Comparison of ENCODE assay signal across 8 mouse cellular contexts in genomic region chr7:19362276-19362675, GRCm38 (mm10). TPM values are rescaled to one million over a fixed set of nuclear protein-coding genes. Genes with fewer than 3 reads are reported as not detected.
DNase-seq lines count a peak whose midpoint lies in the region; ATAC-seq and TF ChIP-seq lines count a peak whose summit lies in the region.

No protein-coding gene starts in this region.

- H3K4me3 ChIP-seq in liver, adult 2 months (ENCODE audit: insufficient read depth, low read depth, low read length): no peak overlapping the region
- no peak overlapping the region for H3K4me3 ChIP-seq in liver, postnatal 0 days (ENCODE audit: low read depth, low read length)
- peak overlapping the region; percentile 72 for H3K4me3 ChIP-seq in embryonic fibroblast, embryonic 13.5 days (ENCODE audit: insufficient read depth, low read length)
- no peak overlapping the region for H3K4me3 ChIP-seq in hindbrain, postnatal 0 days (ENCODE audit: low read length)
- no peak overlapping the region for H3K4me3 ChIP-seq in neural tube, embryonic 14.5 days (ENCODE audit: low read depth, low read length)

- TF ChIP-seq EP300 in liver, postnatal 0 days (IDR thresholded peaks at IDR 0.05; ENCODE audit: low read depth): no peak

- H3K36me3 ChIP-seq in liver, adult 2 months (ENCODE audit: control insufficient read depth, insufficient read depth, low read length): no peaks in the 10 kb centered on the region
- H3K36me3 ChIP-seq in liver, postnatal 0 days (replicated peaks; ENCODE audit: insufficient read depth, low read length): peaks cover 4% of the 10 kb centered on the region; the same call in 1 of the 2 replicates
- H3K36me3 ChIP-seq in hindbrain, postnatal 0 days (ENCODE audit: insufficient read depth, low read length): peaks cover 3% of the 10 kb centered on the region
- peaks cover 2% of the 10 kb centered on the region; the same call in 1 of the 2 replicates for H3K36me3 ChIP-seq in neural tube, embryonic 14.5 days (ENCODE audit: control insufficient read depth, insufficient read depth, low read length)

- no peak overlapping the region for H3K4me2 ChIP-seq in liver, postnatal 0 days (ENCODE audit: low read depth, low read length)
- peak overlapping the region; percentile 85; the same call in 1 of the 2 replicates for H3K4me2 ChIP-seq in hindbrain, postnatal 0 days (ENCODE audit: low read depth, low read length)
- H3K4me2 ChIP-seq in neural tube, embryonic 14.5 days (ENCODE audit: low read depth, low read length): no peak overlapping the region

- no peak for TF ChIP-seq POLR2A in liver, adult 2 months (IDR thresholded peaks at IDR 0.05; ENCODE audit: extremely low read depth, insufficient read depth, low read length)
- no peak for TF ChIP-seq POLR2A in embryonic fibroblast, embryonic 13.5 days (IDR thresholded peaks at IDR 0.05; ENCODE audit: low read depth, low read length)

- H3K79me2 ChIP-seq in liver, adult 2 months (ENCODE audit: control insufficient read depth, insufficient read depth, low read length): no peaks in the 10 kb centered on the region

- no peaks in the 10 kb centered on the region for H3K27me3 ChIP-seq in liver, adult 2 months (ENCODE audit: control insufficient read depth, insufficient read depth, low read length)
- H3K27me3 ChIP-seq in liver, postnatal 0 days (ENCODE audit: insufficient read depth, low read length): no peaks in the 10 kb centered on the region
- no peaks in the 10 kb centered on the region for H3K27me3 ChIP-seq in hindbrain, postnatal 0 days (ENCODE audit: insufficient read depth, low read length)
- H3K27me3 ChIP-seq in neural tube, embryonic 14.5 days (ENCODE audit: control insufficient read depth, insufficient read depth, low read length): no peaks in the 10 kb centered on the region

- no peak overlapping the region for H3K9ac ChIP-seq in liver, adult 2 months (ENCODE audit: low read depth, low read length)
- no peak overlapping the region for H3K9ac ChIP-seq in liver, postnatal 0 days (replicated peaks)
- H3K9ac ChIP-seq in hindbrain, postnatal 0 days (replicated peaks; ENCODE audit: low read length): no peak overlapping the region
- H3K9ac ChIP-seq in neural tube, embryonic 14.5 days (replicated peaks; ENCODE audit: low read depth, low read length): 0 out of 2 replicates have a peak overlapping the region, but pooled peaks have one; percentile 11

- ATAC-seq in liver, postnatal 0 days: no peak
- ATAC-seq in hindbrain, postnatal 0 days: no peak
- ATAC-seq in neural tube, embryonic 14.5 days (ENCODE audit: low read depth): no peak

- WGBS in liver, adult 2 months: 48% methylated on average over 4 of the region's 4 CpGs
- WGBS in liver, postnatal 0 days (ENCODE audit: insufficient replicate concordance): 60% methylated on average over 4 of the region's 4 CpGs
- 43% methylated on average over 4 of the region's 4 CpGs for WGBS in hindbrain, postnatal 0 days
- 51% methylated on average over 4 of the region's 4 CpGs for WGBS in neural tube, embryonic 14.5 days

- no peaks in the 10 kb centered on the region for H3K9me3 ChIP-seq in liver, postnatal 0 days (ENCODE audit: low read length)
- no peaks in the 10 kb centered on the region for H3K9me3 ChIP-seq in hindbrain, postnatal 0 days (ENCODE audit: low read length)
- no peaks in the 10 kb centered on the region for H3K9me3 ChIP-seq in neural tube, embryonic 14.5 days (ENCODE audit: control insufficient read depth, low read length)

- no peak for TF ChIP-seq CTCF in liver, adult 2 months (IDR thresholded peaks at IDR 0.05; ENCODE audit: low read depth, low read length)
- TF ChIP-seq CTCF in liver, postnatal 0 days (IDR thresholded peaks at IDR 0.05; ENCODE audit: low read depth): no peak
- no peak for TF ChIP-seq CTCF in embryonic fibroblast, embryonic 13.5 days (IDR thresholded peaks at IDR 0.05; ENCODE audit: borderline replicate concordance, insufficient read depth, low read length)
- TF ChIP-seq CTCF in hindbrain, postnatal 0 days (IDR thresholded peaks at IDR 0.05; ENCODE audit: low read depth): no peak

- H3K4me1 ChIP-seq in liver, adult 2 months (ENCODE audit: control insufficient read depth, insufficient read depth, low read length): peaks cover 4% of the 10 kb centered on the region; the same call in 1 of the 2 replicates
- H3K4me1 ChIP-seq in liver, postnatal 0 days (ENCODE audit: insufficient read depth): peaks cover 46% of the 10 kb centered on the region
- H3K4me1 ChIP-seq in embryonic fibroblast, embryonic 13.5 days (ENCODE audit: control insufficient read depth, insufficient read depth, low read length): peaks cover 2% of the 10 kb centered on the region
- H3K4me1 ChIP-seq in hindbrain, postnatal 0 days (ENCODE audit: insufficient read depth, low read length): peaks cover 8% of the 10 kb centered on the region; the same call in 1 of the 2 replicates
- H3K4me1 ChIP-seq in neural tube, embryonic 14.5 days (ENCODE audit: control insufficient read depth, insufficient read depth, low read length): peaks cover 12% of the 10 kb centered on the region

- DNase-seq in liver, adult 2 months (ENCODE audit: extremely low read depth, low read depth, low spot score): peak; percentile 60
- no peak for DNase-seq in liver, postnatal 0 days
- no peak for DNase-seq in hindbrain, postnatal 0 days (ENCODE audit: low spot score)
- no peak for DNase-seq in left cerebral cortex, adult 8-10 months (ENCODE audit: low spot score in 2 of 2)
- DNase-seq in frontal cortex, postnatal 10 days (ENCODE audit: low spot score in 2 of 2): no peak
- DNase-seq in left cerebral cortex, adult 11 months (ENCODE audit: low spot score): no peak

- no peak overlapping the region for H3K27ac ChIP-seq in liver, adult 2 months (replicated peaks; ENCODE audit: insufficient read depth, low read depth, low read length)
- H3K27ac ChIP-seq in liver, postnatal 0 days (ENCODE audit: low read depth): no peak overlapping the region
- no peak overlapping the region for H3K27ac ChIP-seq in embryonic fibroblast, embryonic 13.5 days (ENCODE audit: insufficient read depth, low read length)
- no peak overlapping the region for H3K27ac ChIP-seq in hindbrain, postnatal 0 days
- no peak overlapping the region for H3K27ac ChIP-seq in neural tube, embryonic 14.5 days (ENCODE audit: low read depth, low read length)

RNA-seq across cellular contexts. Expression of gene Ppp1r13l, which starts 2.7 kb away (rescaled TPM):
- 0.18 and 0.20 TPM in 2 replicates for total RNA-seq in liver, adult 2 months (2014; rRNA removed)
- 3.0 and 4.6 TPM in 2 replicates for polyA plus RNA-seq in liver, adult 2 months (2012; rRNA removed)
- polyA plus RNA-seq in liver, postnatal 0 days (2015; fragmentation: Nextera tagmentation; extraction: Ambion mirVana): 0.47 and 0.69 TPM in 2 replicates
- 11.0 and 12.5 TPM in 2 replicates for polyA plus RNA-seq in embryonic fibroblast, embryonic 13.5 days (2011; ENCODE audit: insufficient read length, low read depth, missing spikeins)
- total RNA-seq in hindbrain, postnatal 0 days (2014; rRNA removed): 0.68 and 1.0 TPM in 2 replicates
- 1.0 and 1.2 TPM in 2 replicates for polyA plus RNA-seq in hindbrain, postnatal 0 days (2015; fragmentation: Nextera tagmentation; extraction: Ambion mirVana)
- polyA plus RNA-seq in neural tube, embryonic 14.5 days (2014; fragmentation: Nextera tagmentation; extraction: Ambion mirVana): 1.4 and 1.7 TPM in 2 replicates
- 1 to 10 TPM; 3.9 to 7.7 (median 5.9) TPM for total RNA-seq in left cerebral cortex, adult 8-10 months (2022)

RNA-seq across cellular contexts. Expression of gene Cd3eap, which starts 3.0 kb away (rescaled TPM):
- 1.3 and 1.7 TPM in 2 replicates for total RNA-seq in liver, adult 2 months (2014; rRNA removed)
- 6.5 and 7.0 TPM in 2 replicates for polyA plus RNA-seq in liver, adult 2 months (2012; rRNA removed)
- 7.7 and 7.8 TPM in 2 replicates for polyA plus RNA-seq in liver, postnatal 0 days (2015; fragmentation: Nextera tagmentation; extraction: Ambion mirVana)
- 13.3 and 13.4 TPM in 2 replicates for polyA plus RNA-seq in embryonic fibroblast, embryonic 13.5 days (2011; ENCODE audit: insufficient read length, low read depth, missing spikeins)
- 11.1 and 12.4 TPM in 2 replicates for total RNA-seq in hindbrain, postnatal 0 days (2014; rRNA removed)
- 17.9 and 19.3 TPM in 2 replicates for polyA plus RNA-seq in hindbrain, postnatal 0 days (2015; fragmentation: Nextera tagmentation; extraction: Ambion mirVana)
- 19.1 and 21.5 TPM in 2 replicates for polyA plus RNA-seq in neural tube, embryonic 14.5 days (2014; fragmentation: Nextera tagmentation; extraction: Ambion mirVana)
- 10 to 100 TPM; 16.3 to 20.4 (median 17.4) TPM for total RNA-seq in left cerebral cortex, adult 8-10 months (2022)

RNA-seq across cellular contexts. Expression of gene Ercc1, which starts 17.7 kb away (rescaled TPM):
- total RNA-seq in liver, adult 2 months (2014; rRNA removed): 6.5 and 6.6 TPM in 2 replicates
- 8.5 and 9.4 TPM in 2 replicates for polyA plus RNA-seq in liver, adult 2 months (2012; rRNA removed)
- polyA plus RNA-seq in liver, postnatal 0 days (2015; fragmentation: Nextera tagmentation; extraction: Ambion mirVana): 9.6 and 9.8 TPM in 2 replicates
- polyA plus RNA-seq in embryonic fibroblast, embryonic 13.5 days (2011; ENCODE audit: insufficient read length, low read depth, missing spikeins): 44.9 and 52.2 TPM in 2 replicates
- total RNA-seq in hindbrain, postnatal 0 days (2014; rRNA removed): 44.1 and 46.1 TPM in 2 replicates
- polyA plus RNA-seq in hindbrain, postnatal 0 days (2015; fragmentation: Nextera tagmentation; extraction: Ambion mirVana): 69.0 and 74.2 TPM in 2 replicates
- 90.4 and 98.9 TPM in 2 replicates for polyA plus RNA-seq in neural tube, embryonic 14.5 days (2014; fragmentation: Nextera tagmentation; extraction: Ambion mirVana)
- 10 to 100 TPM; 34.9 to 42.8 (median 38.6) TPM for total RNA-seq in left cerebral cortex, adult 8-10 months (2022)

RNA-seq across cellular contexts. Expression of gene Ercc2, which starts 19.5 kb away (rescaled TPM):
- 8.7 and 9.4 TPM in 2 replicates for total RNA-seq in liver, adult 2 months (2014; rRNA removed)
- 18.7 and 26.8 TPM in 2 replicates for polyA plus RNA-seq in liver, adult 2 months (2012; rRNA removed)
- 3.8 and 4.6 TPM in 2 replicates for polyA plus RNA-seq in liver, postnatal 0 days (2015; fragmentation: Nextera tagmentation; extraction: Ambion mirVana)
- polyA plus RNA-seq in embryonic fibroblast, embryonic 13.5 days (2011; ENCODE audit: insufficient read length, low read depth, missing spikeins): 14.3 and 22.7 TPM in 2 replicates
- 57.3 and 65.1 TPM in 2 replicates for total RNA-seq in hindbrain, postnatal 0 days (2014; rRNA removed)
- polyA plus RNA-seq in hindbrain, postnatal 0 days (2015; fragmentation: Nextera tagmentation; extraction: Ambion mirVana): 18.6 and 19.9 TPM in 2 replicates
- 11.4 TPM in 2 replicates for polyA plus RNA-seq in neural tube, embryonic 14.5 days (2014; fragmentation: Nextera tagmentation; extraction: Ambion mirVana)
- total RNA-seq in left cerebral cortex, adult 8-10 months (2022): 10 to 100 TPM; 25.7 to 36.8 (median 31.0) TPM

RNA-seq across cellular contexts. Expression of gene Klc3, which starts 41.6 kb away (rescaled TPM):
- total RNA-seq in liver, adult 2 months (2014; rRNA removed): 0.37 TPM in 1 of 2 replicates, not detected in the other
- polyA plus RNA-seq in liver, adult 2 months (2012; rRNA removed): 0.17 and 0.24 TPM in 2 replicates
- 0.12 and 0.32 TPM in 2 replicates for polyA plus RNA-seq in liver, postnatal 0 days (2015; fragmentation: Nextera tagmentation; extraction: Ambion mirVana)
- polyA plus RNA-seq in embryonic fibroblast, embryonic 13.5 days (2011; ENCODE audit: insufficient read length, low read depth, missing spikeins): 5.3 and 6.3 TPM in 2 replicates
- total RNA-seq in hindbrain, postnatal 0 days (2014; rRNA removed): 2.3 and 2.9 TPM in 2 replicates
- polyA plus RNA-seq in hindbrain, postnatal 0 days (2015; fragmentation: Nextera tagmentation; extraction: Ambion mirVana): 1.7 and 2.7 TPM in 2 replicates
- 1.1 and 2.1 TPM in 2 replicates for polyA plus RNA-seq in neural tube, embryonic 14.5 days (2014; fragmentation: Nextera tagmentation; extraction: Ambion mirVana)
- total RNA-seq in left cerebral cortex, adult 8-10 months (2022): 1 to 10 TPM; 4.5 to 5.9 (median 5.1) TPM
